8 mouse cellular contexts compared by ENCODE assay signal in genomic region chr9:44604779-44605615, GRCm38 (mm10). TPM values are rescaled to one million over a fixed set of nuclear protein-coding genes. Genes with fewer than 3 reads are reported as not detected.
DNase-seq lines count a peak whose midpoint lies in the region; ATAC-seq lines count a peak whose summit lies in the region.

Gene Ddx6 (plus strand): TSS chr9:44604892.

- H3K9me3 ChIP-seq in hindbrain, embryonic 12.5 days (replicated peaks): no peaks in the 10 kb centered on the region

- H3K36me3 ChIP-seq in hindbrain, embryonic 12.5 days: peaks cover 24% of the 10 kb centered on the region

- H3K4me3 ChIP-seq in hindbrain, embryonic 12.5 days: peak within 1 kb of the TSS; percentile 97

- H3K4me2 ChIP-seq in hindbrain, embryonic 12.5 days (replicated peaks): peak within 1 kb of the TSS; percentile 94

- H3K9ac ChIP-seq in hindbrain, embryonic 12.5 days: peak within 1 kb of the TSS; percentile 100

- DNase-seq in NIH3T3 (ENCODE audit: low read depth): peak; percentile 78
- DNase-seq in cerebellum, postnatal 10 days: peak; percentile 75 to 88
- peak; percentile 60 for DNase-seq in frontal cortex, postnatal 14 days (ENCODE audit: low spot score in 2 of 2)
- DNase-seq in layer of hippocampus, postnatal 14 days (ENCODE audit: low spot score in 2 of 2): peak; percentile 55 to 78
- peak; percentile 80 for DNase-seq in lung, postnatal 14 days
- DNase-seq in ovary, postnatal 36 days (ENCODE audit: low spot score): peak; percentile 74
- peak; percentile 79 to 81 for DNase-seq in thymus, postnatal 36 days

- under 1% methylated on average over 58 of the region's 80 CpGs for WGBS in hindbrain, embryonic 12.5 days

- no peaks in the 10 kb centered on the region for H3K27me3 ChIP-seq in hindbrain, embryonic 12.5 days

- peak; percentile 76 for ATAC-seq in hindbrain, embryonic 12.5 days (ENCODE audit: low FRiP score)

- H3K27ac ChIP-seq in hindbrain, embryonic 12.5 days: peak within 1 kb of the TSS; percentile 100

- peaks cover 31% of the 10 kb centered on the region for H3K4me1 ChIP-seq in hindbrain, embryonic 12.5 days

RNA-seq across cellular contexts. Expression of gene Ddx6, which starts in this region (rescaled TPM):
- polyA plus RNA-seq in hindbrain, embryonic 12.5 days (2016; fragmentation: Nextera tagmentation; extraction: Ambion mirVana): 25.9 and 26.8 TPM in 2 replicates
- 100 to 1,000 TPM; 107 TPM for total RNA-seq in layer of hippocampus, postnatal 14 days (2021)

Comparison
In these comparisons a context has a peak if more than half of its experiments do, and no peak if none do; other contexts are left out.
1. Peak in every context shown above with its lines: DNase-seq, ATAC-seq, H3K4me3 ChIP-seq and H3K27ac ChIP-seq.